Mouse (Mus musculus): ENCODE data around the gene Zic5. TPM values are rescaled to one million over a fixed set of nuclear protein-coding genes. Genes with fewer than 3 reads are reported as not detected.

The Zic5 gene
- total RNA-seq (2014; fragmentation: Nextera tagmentation) = not detected in 2 replicates
- total RNA-seq (2017) = not detected in 2 replicates

GRCm38 (mm10) chr14:122464763-122465741 is at the start of gene Zic5:
Zic5 (minus strand) TSS chr14:122465677.
- ATAC-seq (replicated peaks; ENCODE audit: low FRiP score, low TSS enrichment, poor library complexity, severe bottlenecking) = no peak

GRCm38 (mm10) chr14:122513511-122514036 is 48.1 kb upstream of the Zic5 start:
- ATAC-seq (replicated peaks; ENCODE audit: low FRiP score, low TSS enrichment, poor library complexity, severe bottlenecking) = no peak

GRCm38 (mm10) chr14:122511519-122511918 is 46.0 kb upstream of the Zic5 start:
- ATAC-seq (replicated peaks; ENCODE audit: low FRiP score, low TSS enrichment, poor library complexity, severe bottlenecking) = no peak

GRCm38 (mm10) chr14:122509058-122509457 is 43.6 kb upstream of the Zic5 start:
- peak; percentile 81; the same call in 1 of the 2 replicates for ATAC-seq (replicated peaks; ENCODE audit: low FRiP score, low TSS enrichment, poor library complexity, severe bottlenecking)

- no peak for ATAC-seq (replicated peaks; ENCODE audit: low FRiP score, low TSS enrichment, poor library complexity, severe bottlenecking)
Measured at GRCm38 (mm10) chr14:122492015-122492414, 26.5 kb upstream of the Zic5 start.

- no peak for ATAC-seq (replicated peaks; ENCODE audit: low FRiP score, low TSS enrichment, poor library complexity, severe bottlenecking)
Measured at GRCm38 (mm10) chr14:122491521-122491920, 26.0 kb upstream of the Zic5 start.

- ATAC-seq (replicated peaks; ENCODE audit: low FRiP score, low TSS enrichment, poor library complexity, severe bottlenecking) = peak; percentile 35; the same call in 1 of the 2 replicates
Measured at GRCm38 (mm10) chr14:122490441-122491328, 25.2 kb upstream of the Zic5 start, which contains the start of gene Gm10837. Gm10837 (plus strand) TSS chr14:122490586.

- ATAC-seq (replicated peaks; ENCODE audit: low FRiP score, low TSS enrichment, poor library complexity, severe bottlenecking) = no peak
Measured at GRCm38 (mm10) chr14:122489686-122490414, 24.4 kb upstream of the Zic5 start.

- no peak for ATAC-seq (replicated peaks; ENCODE audit: low FRiP score, low TSS enrichment, poor library complexity, severe bottlenecking)
Measured at GRCm38 (mm10) chr14:122489041-122489440, 23.6 kb upstream of the Zic5 start.

GRCm38 (mm10) chr14:122487366-122487765 is 21.9 kb upstream of the Zic5 start:
- ATAC-seq (replicated peaks; ENCODE audit: low FRiP score, low TSS enrichment, poor library complexity, severe bottlenecking) = no peak

- ATAC-seq (replicated peaks; ENCODE audit: low FRiP score, low TSS enrichment, poor library complexity, severe bottlenecking) = no peak
Measured at GRCm38 (mm10) chr14:122486611-122487010, 21.1 kb upstream of the Zic5 start.

GRCm38 (mm10) chr14:122485635-122486181 is 20.2 kb upstream of the Zic5 start:
- ATAC-seq (replicated peaks; ENCODE audit: low FRiP score, low TSS enrichment, poor library complexity, severe bottlenecking) = no peak

- 0 out of 2 replicates have a peak, but pooled peaks have one; percentile 15 for ATAC-seq (replicated peaks; ENCODE audit: low FRiP score, low TSS enrichment, poor library complexity, severe bottlenecking)
Measured at GRCm38 (mm10) chr14:122484844-122485551, 19.5 kb upstream of the Zic5 start.

- ATAC-seq (replicated peaks; ENCODE audit: low FRiP score, low TSS enrichment, poor library complexity, severe bottlenecking) = no peak
Measured at GRCm38 (mm10) chr14:122484458-122484843, 19.0 kb upstream of the Zic5 start.

GRCm38 (mm10) chr14:122483556-122484421 is 18.3 kb upstream of the Zic5 start:
- ATAC-seq (replicated peaks; ENCODE audit: low FRiP score, low TSS enrichment, poor library complexity, severe bottlenecking) = no peak

- ATAC-seq (replicated peaks; ENCODE audit: low FRiP score, low TSS enrichment, poor library complexity, severe bottlenecking) = no peak
Measured at GRCm38 (mm10) chr14:122483024-122483385, 17.5 kb upstream of the Zic5 start.

Measured in megakaryocyte-erythroid progenitor cell, adult 5-6 weeks (primary cell).